Mouse (Mus musculus) heart, embryonic 16.5 days (tissue): ENCODE data around the gene Umodl1. TPM values are rescaled to one million over a fixed set of nuclear protein-coding genes. Genes with fewer than 3 reads are reported as not detected.

Experiments
- ATAC-seq: fragments of 200-750 bp; cut with Nextera tagmentation; replicated peaks from 2 replicates; pipeline ENCODE4 v1.8.0; 2017; ENCODE audit warnings: moderate number of reproducible peaks; ENCODE audit not compliant: insufficient read depth, low FRiP score; ENCODE audit errors: extremely low read depth
- H3K27ac ChIP-seq: fragments of 300-500 bp; sonication (generic); 2 replicates; pipeline ENCODE4 v1.5.1; 2014; ENCODE audit warnings: mild to moderate bottlenecking, low read length, control low read depth, moderate library complexity
- H3K27me3 ChIP-seq: fragments of 300-500 bp; sonication (generic); 2 replicates; pipeline ENCODE4 v1.6.1; 2014; ENCODE audit warnings: low read length, mixed read lengths; ENCODE audit not compliant: control insufficient read depth, insufficient read depth
- H3K36me3 ChIP-seq: fragments of 300-500 bp; sonication (generic); 2 replicates; pipeline ENCODE4 v1.6.1; 2014; ENCODE audit not compliant: control insufficient read depth, insufficient read depth
- H3K4me1 ChIP-seq: fragments of 300-500 bp; sonication (generic); 2 replicates; pipeline ENCODE4 v1.6.1; 2014; ENCODE audit warnings: low read length, mixed read lengths; ENCODE audit not compliant: control insufficient read depth, insufficient read depth
- H3K4me2 ChIP-seq: fragments of 300-500 bp; sonication (generic); 2 replicates; pipeline ENCODE4 v1.6.1; 2014; ENCODE audit warnings: low read depth, mild to moderate bottlenecking, control low read depth, low read length
- H3K4me3 ChIP-seq: fragments of 300-500 bp; sonication (generic); 2 replicates; pipeline ENCODE4 v1.5.1; 2014; ENCODE audit warnings: mild to moderate bottlenecking, control low read depth, low read length
- H3K9ac ChIP-seq: fragments of 300-500 bp; sonication (generic); 2 replicates; pipeline ENCODE4 v1.6.1; 2014; ENCODE audit warnings: low read length, control low read depth
- H3K9me3 ChIP-seq: fragments of 300-500 bp; sonication (generic); replicated peaks from 2 replicates; pipeline ENCODE4 v1.6.1; 2016; ENCODE audit warnings: low read length; ENCODE audit not compliant: control insufficient read depth
- WGBS: fragments of 180-500 bp; shearing (Covaris S2); extraction: QIAGEN DNeasy Blood & Tissue Kit; methylation state at CpG from one replicate; pipeline ENCODE4 v1.1.7; 2014; 5-methylcytosine and 5-hydroxymethylcytosine counted together
- polyA plus RNA-seq: library from polyadenylated mRNA; unstranded; fragments of >200 nt; fragmentation: Nextera tagmentation; extraction: Ambion mirVana; gene quantifications from 2 replicates; pipeline ENCODE4 v1.2.1, GENCODE M21; 2015

The Umodl1 gene
- polyA plus RNA-seq, 1 experiment from 2014 or later: 3.0 TPM

DNA sequence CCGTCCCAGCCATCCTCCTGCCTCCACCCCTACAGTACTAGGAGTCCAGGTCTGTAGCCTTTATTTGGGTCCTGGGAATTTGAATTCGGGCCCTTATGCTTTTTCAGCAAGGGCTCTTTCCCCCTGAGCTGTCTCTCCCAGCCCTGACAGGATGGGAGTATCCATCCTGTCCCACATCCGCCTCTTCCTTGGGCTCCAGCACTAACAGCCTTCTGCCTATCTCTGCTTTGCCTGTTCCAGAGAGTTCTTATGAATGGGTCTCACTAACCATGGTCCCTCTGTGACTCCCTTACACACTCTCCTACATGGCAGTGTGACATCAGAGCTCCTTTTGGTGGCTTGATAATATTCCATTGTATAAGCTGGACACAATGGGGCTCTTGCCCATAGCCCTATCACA is 52.9 kb downstream of the Umodl1 start:
- Histone ChIP-seq H3K36me3 (no peaks in the 10 kb centered on the region), H3K4me2 (no peak overlapping the region), H3K4me1 (no peaks in the 10 kb centered on the region), H3K27me3 (no peaks in the 10 kb centered on the region), H3K9me3 (no peaks in the 10 kb centered on the region), H3K9ac (no peak overlapping the region), H3K27ac (no peak overlapping the region), H3K4me3 (no peak overlapping the region)
- no peak for ATAC-seq
- WGBS: 70% methylated on average over 3 of the region's 3 CpGs

DNA sequence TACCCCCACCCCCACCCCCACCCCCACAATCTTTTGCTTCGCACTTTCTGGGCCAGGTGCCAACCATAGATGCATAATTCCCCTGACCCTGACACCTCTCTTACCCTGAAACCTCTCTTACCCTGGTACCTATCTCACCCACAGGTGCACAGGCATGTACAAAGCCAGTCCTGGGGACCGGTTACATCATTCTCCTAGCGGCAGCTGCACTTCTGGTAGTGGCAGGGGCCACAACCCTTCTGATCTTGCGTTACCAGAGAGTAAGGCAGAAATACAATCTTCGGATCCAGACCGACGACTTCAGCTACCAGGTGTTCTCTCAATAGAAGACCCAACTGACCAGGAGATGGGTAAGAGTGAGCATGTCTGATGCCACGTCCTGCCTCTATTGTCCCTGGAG is 54.0 kb downstream of the Umodl1 start:
- H3K9me3 ChIP-seq: no peaks in the 10 kb centered on the region
- H3K4me2 ChIP-seq: no peak overlapping the region
- 73% methylated on average over 8 of the region's 8 CpGs for WGBS
- H3K27me3 ChIP-seq: no peaks in the 10 kb centered on the region
- ATAC-seq: no peak
- no peaks in the 10 kb centered on the region for H3K4me1 ChIP-seq
- no peak overlapping the region for H3K4me3 ChIP-seq
- H3K27ac ChIP-seq: no peak overlapping the region
- no peak overlapping the region for H3K9ac ChIP-seq
- no peaks in the 10 kb centered on the region for H3K36me3 ChIP-seq

DNA sequence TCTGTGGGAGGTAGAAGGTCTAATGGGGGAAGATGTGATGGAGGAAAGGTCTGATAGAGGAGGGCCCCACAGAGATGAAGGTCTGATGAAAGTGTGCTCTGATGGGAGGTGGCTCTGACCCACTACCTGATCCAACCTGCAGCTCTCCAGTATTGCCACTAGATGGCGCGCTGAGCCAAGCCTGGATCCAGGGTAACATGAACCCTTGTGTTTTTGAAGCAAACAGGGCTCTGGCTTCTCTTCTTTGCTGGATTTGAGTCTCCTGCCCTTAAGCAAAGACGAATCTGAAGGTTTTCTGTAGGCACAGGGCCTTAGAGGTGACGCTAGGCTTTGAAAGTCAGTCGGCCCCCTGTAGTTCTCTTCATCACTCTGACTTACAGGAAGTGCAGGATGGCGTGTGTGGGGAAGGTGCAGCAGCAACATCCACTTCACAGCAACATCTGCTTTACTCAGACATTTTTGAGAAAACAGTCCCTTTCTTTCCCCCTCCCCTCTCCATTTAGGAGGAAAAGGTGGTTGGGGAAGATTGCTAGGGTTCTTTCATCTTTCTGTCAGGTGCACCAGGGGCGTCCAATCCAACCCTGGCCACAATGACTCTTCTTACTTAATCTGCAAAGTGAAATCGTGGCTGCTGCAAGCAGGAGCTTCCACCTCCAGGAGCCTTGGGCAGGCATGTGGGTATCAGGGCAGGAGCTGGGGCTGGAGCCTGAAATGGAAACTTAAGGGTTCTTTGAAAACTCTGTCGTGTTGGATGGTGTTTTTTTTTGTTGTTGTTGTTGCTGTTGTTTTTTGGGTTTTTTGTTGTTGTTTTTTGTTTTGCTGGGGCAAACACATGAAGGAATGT is 57.3 kb downstream of the Umodl1 start:
- H3K27me3 ChIP-seq: no peaks in the 10 kb centered on the region
- H3K27ac ChIP-seq: no peak overlapping the region
- peaks cover 8% of the 10 kb centered on the region for H3K9me3 ChIP-seq
- no peaks in the 10 kb centered on the region for H3K4me1 ChIP-seq
- H3K4me2 ChIP-seq: no peak overlapping the region
- ATAC-seq: no peak
- 28% methylated on average over 9 of the region's 9 CpGs for WGBS
- H3K9ac ChIP-seq: no peak overlapping the region
- H3K4me3 ChIP-seq: no peak overlapping the region
- no peaks in the 10 kb centered on the region for H3K36me3 ChIP-seq

DNA sequence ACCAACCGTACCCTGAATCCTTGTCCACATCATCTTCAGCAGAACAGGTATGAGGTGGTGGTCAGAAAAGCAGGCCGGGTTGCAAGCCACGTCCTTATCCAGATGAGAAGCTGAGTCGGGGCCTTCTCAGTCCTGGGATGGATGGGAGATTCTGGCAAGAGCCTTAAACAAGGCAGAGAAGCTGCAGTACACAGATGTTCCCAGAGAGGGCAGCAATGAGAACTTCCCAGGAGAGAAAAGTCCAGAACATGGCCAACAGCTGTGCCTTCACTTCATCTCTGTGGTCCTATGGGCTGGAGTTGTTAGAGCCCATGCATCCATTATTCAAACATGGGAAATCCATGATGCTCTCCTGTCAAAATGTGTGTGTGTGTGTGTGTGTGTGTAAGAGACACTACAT is 63.8 kb downstream of the Umodl1 start:
- no peaks in the 10 kb centered on the region for H3K27me3 ChIP-seq
- H3K4me2 ChIP-seq: no peak overlapping the region
- H3K9me3 ChIP-seq: peaks cover 12% of the 10 kb centered on the region
- no peaks in the 10 kb centered on the region for H3K36me3 ChIP-seq
- no peak overlapping the region for H3K9ac ChIP-seq
- no peak overlapping the region for H3K27ac ChIP-seq
- no peak for ATAC-seq
- WGBS: 66% methylated on average over 4 of the region's 4 CpGs
- peaks cover 9% of the 10 kb centered on the region for H3K4me1 ChIP-seq
- no peak overlapping the region for H3K4me3 ChIP-seq

DNA sequence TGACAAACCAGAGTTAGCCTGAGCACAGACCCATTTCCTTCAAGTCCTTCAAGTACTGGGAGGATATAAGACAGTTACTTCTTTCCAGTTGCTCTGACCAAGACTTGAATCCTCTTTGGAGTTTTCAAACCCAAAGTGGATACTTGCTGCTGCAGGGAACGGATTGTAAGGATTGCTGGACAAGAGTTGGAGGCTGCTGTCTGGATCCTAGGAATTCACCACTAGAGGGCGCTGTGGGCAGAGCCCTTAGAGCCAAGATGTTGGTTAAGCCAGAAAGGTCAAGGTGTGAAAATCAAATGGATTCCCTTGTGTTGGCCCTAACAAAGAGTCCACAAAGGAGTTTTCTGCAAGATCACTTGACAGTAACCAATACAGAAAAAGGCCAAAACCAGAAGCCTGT is 65.1 kb downstream of the Umodl1 start:
- peaks cover 12% of the 10 kb centered on the region for H3K9me3 ChIP-seq
- no peak overlapping the region for H3K4me3 ChIP-seq
- 4% methylated on average over 2 of the region's 2 CpGs for WGBS
- no peak overlapping the region for H3K9ac ChIP-seq
- no peaks in the 10 kb centered on the region for H3K36me3 ChIP-seq
- H3K4me1 ChIP-seq: peaks cover 9% of the 10 kb centered on the region
- H3K27me3 ChIP-seq: no peaks in the 10 kb centered on the region
- no peak overlapping the region for H3K27ac ChIP-seq
- no peak for ATAC-seq
- no peak overlapping the region for H3K4me2 ChIP-seq

DNA sequence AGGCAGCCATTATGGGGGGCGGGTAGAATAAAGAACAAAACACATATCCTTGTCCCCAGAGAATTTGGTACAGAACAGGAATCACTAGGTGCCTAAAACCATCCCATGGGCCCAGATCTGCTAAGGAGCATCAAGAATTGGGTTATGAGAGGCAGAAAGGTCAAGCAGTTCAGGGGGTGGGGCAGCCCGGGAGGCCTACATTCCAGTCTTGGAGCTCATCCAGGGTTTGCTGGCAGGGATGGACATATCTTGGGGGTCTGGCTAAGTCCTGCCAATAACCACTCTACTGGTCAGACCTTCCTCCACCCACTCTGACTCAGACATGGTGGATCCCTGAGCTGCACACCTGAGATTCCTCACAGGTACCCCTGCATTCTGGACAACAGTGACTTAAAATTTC is 65.6 kb downstream of the Umodl1 start:
- WGBS: 52% methylated on average over 2 of the region's 2 CpGs

DNA sequence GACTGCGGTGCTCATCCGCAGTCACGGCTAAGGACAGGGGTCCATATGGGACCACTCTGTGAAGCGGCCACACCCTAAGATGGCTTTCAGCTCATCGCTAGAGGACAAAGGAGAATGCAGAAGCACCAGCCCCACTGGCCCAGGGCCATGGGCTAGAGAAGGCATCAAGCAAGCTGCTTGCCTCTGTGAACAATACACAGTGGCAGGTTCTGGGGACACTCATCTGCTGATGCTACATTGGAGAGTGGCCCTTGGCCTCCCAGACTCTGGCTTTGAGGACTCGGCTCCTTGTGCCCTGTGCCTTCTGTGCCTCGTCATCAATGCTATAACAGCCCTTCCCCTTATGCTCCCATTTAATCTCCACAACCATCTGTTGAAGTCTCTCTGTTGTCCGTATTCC is 66.8 kb downstream of the Umodl1 start:
- Histone ChIP-seq H3K4me1 (peaks cover 9% of the 10 kb centered on the region), H3K4me3 (no peak overlapping the region), H3K4me2 (no peak overlapping the region), H3K27ac (no peak overlapping the region), H3K36me3 (no peaks in the 10 kb centered on the region), H3K27me3 (no peaks in the 10 kb centered on the region), H3K9ac (no peak overlapping the region), H3K9me3 (peaks cover 8% of the 10 kb centered on the region)
- WGBS: 90% methylated on average over 8 of the region's 8 CpGs
- no peak for ATAC-seq

More for the DNA sequence above, 65.6 kb downstream of the Umodl1 start:
- no peak overlapping the region for H3K4me2 ChIP-seq
- H3K36me3 ChIP-seq: no peaks in the 10 kb centered on the region
- H3K9ac ChIP-seq: no peak overlapping the region
- no peak overlapping the region for H3K27ac ChIP-seq
- peaks cover 12% of the 10 kb centered on the region for H3K9me3 ChIP-seq
- no peak; the same call in 1 of the 2 replicates for ATAC-seq
- H3K4me3 ChIP-seq: no peak overlapping the region
- no peaks in the 10 kb centered on the region for H3K27me3 ChIP-seq
- H3K4me1 ChIP-seq: peaks cover 9% of the 10 kb centered on the region

DNA sequence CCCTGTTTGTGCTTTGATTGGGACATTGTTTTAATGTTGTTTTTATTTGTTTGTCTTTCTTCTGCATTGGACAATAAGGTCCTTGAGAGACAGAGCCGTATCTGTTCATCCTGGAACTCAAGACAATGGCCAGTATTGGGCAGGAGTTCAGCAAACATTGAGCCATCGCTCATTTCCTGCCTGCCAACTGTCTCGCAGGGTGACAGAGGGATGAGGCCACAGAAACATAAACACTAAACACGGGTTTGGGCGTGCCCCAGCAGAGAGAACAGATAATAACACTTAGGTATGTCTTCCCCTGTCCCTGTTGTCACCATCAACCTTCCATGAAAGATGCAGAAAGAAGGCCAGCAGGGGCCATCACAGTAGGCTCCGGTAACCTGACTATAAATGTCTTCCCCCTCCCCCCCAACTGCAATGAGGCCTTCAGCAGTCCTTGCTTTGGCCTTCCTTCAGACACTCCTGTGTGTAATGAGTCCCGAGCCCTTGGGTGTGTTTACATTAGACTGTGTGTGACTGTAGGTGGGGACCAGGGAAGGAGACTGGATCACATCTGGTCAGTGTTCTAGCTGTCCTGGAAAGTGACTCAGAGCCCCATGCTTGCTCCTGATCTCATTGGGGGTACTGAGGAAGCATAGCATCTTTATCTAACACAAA is 69.8 kb downstream of the Umodl1 start:
- 54% methylated on average over 7 of the region's 7 CpGs for WGBS
- no peak overlapping the region for H3K27ac ChIP-seq

DNA sequence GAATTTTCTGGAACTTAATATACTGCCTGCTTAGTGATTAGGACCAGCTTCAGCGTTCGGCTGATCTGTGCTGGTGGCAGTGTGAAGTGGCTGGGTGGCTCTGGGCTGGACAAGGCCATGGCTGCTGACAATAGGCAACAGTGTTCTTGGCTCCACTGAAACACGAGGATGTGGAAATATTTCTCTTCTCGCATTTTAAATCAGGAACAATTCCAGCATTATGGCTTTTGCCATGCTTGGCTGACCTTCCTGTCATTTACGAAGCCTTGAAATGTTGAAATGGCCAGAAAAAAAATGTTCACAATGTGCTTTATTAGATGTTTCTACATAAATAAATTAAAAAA is 70.3 kb downstream of the Umodl1 start:
- Histone ChIP-seq H3K9me3 (no peaks in the 10 kb centered on the region), H3K36me3 (no peaks in the 10 kb centered on the region), H3K27me3 (no peaks in the 10 kb centered on the region), H3K4me3 (no peak overlapping the region), H3K4me2 (no peak overlapping the region), H3K27ac (no peak overlapping the region), H3K4me1 (peaks cover 6% of the 10 kb centered on the region), H3K9ac (no peak overlapping the region)
- ATAC-seq: no peak
- 64% methylated on average over 5 of the region's 5 CpGs for WGBS

More for the DNA sequence above, 69.8 kb downstream of the Umodl1 start:
- Histone ChIP-seq H3K4me1 (peaks cover 9% of the 10 kb centered on the region), H3K9ac (no peak overlapping the region), H3K4me3 (no peak overlapping the region), H3K36me3 (no peaks in the 10 kb centered on the region), H3K27me3 (no peaks in the 10 kb centered on the region), H3K9me3 (no peaks in the 10 kb centered on the region), H3K4me2 (no peak overlapping the region)
- no peak for ATAC-seq
